Mouse (Mus musculus): Measurements from ENCODE around the gene Tgfb2. TPM values are rescaled to one million over a fixed set of nuclear protein-coding genes. Genes with fewer than 3 reads are reported as not detected.

The Tgfb2 gene
- polyA plus RNA-seq, 1 experiment from 2014 or later: 11.8 TPM

- Histone ChIP-seq H3K9me3 (ENCODE audit: control insufficient read depth, low read length) (no peaks in the 10 kb centered on the region), H3K4me2 (ENCODE audit: low read length) (no peak overlapping the region), H3K36me3 (ENCODE audit: control insufficient read depth, insufficient read depth, low read length) (no peaks in the 10 kb centered on the region), H3K4me1 (ENCODE audit: control insufficient read depth, insufficient read depth, low read length) (no peaks in the 10 kb centered on the region), H3K27me3 (ENCODE audit: control insufficient read depth, insufficient read depth, low read length) (no peaks in the 10 kb centered on the region), H3K9ac (replicated peaks; ENCODE audit: low read length) (no peak overlapping the region), H3K4me3 (replicated peaks; ENCODE audit: low read depth, low read length) (no peak overlapping the region), H3K27ac (replicated peaks; ENCODE audit: low read depth, low read length) (no peak overlapping the region)
- no peak for DNase-seq
- 91% methylated on average over 3 of the region's 3 CpGs for WGBS
- ATAC-seq (ENCODE audit: low FRiP score, low TSS enrichment): no peak
These were observed 31.2 kb downstream of the Tgfb2 start for GRCm38 (mm10) chr1:186674621-186675020.

GRCm38 (mm10) chr1:186673166-186673565 is 32.6 kb downstream of the Tgfb2 start:
- Histone ChIP-seq H3K9me3 (ENCODE audit: control insufficient read depth, low read length) (no peaks in the 10 kb centered on the region), H3K27ac (replicated peaks; ENCODE audit: low read depth, low read length) (no peak overlapping the region), H3K4me3 (replicated peaks; ENCODE audit: low read depth, low read length) (no peak overlapping the region), H3K4me2 (ENCODE audit: low read length) (no peak overlapping the region), H3K9ac (replicated peaks; ENCODE audit: low read length) (no peak overlapping the region), H3K4me1 (ENCODE audit: control insufficient read depth, insufficient read depth, low read length) (no peaks in the 10 kb centered on the region), H3K36me3 (ENCODE audit: control insufficient read depth, insufficient read depth, low read length) (no peaks in the 10 kb centered on the region), H3K27me3 (ENCODE audit: control insufficient read depth, insufficient read depth, low read length) (no peaks in the 10 kb centered on the region)
- ATAC-seq (ENCODE audit: low FRiP score, low TSS enrichment) (no peak), DNase-seq (no peak)
- WGBS: 62% methylated on average over 4 of the region's 4 CpGs

GRCm38 (mm10) chr1:186663412-186663811 is 42.4 kb downstream of the Tgfb2 start:
- no peaks in the 10 kb centered on the region for H3K27me3 ChIP-seq (ENCODE audit: control insufficient read depth, insufficient read depth, low read length)
- no peak overlapping the region for H3K27ac ChIP-seq (replicated peaks; ENCODE audit: low read depth, low read length)
- no peaks in the 10 kb centered on the region for H3K9me3 ChIP-seq (ENCODE audit: control insufficient read depth, low read length)
- H3K4me1 ChIP-seq (ENCODE audit: control insufficient read depth, insufficient read depth, low read length): peaks cover 3% of the 10 kb centered on the region; the same call in 1 of the 2 replicates
- no peak overlapping the region for H3K4me3 ChIP-seq (replicated peaks; ENCODE audit: low read depth, low read length)
- 95% methylated on average over 11 of the region's 11 CpGs for WGBS
- H3K4me2 ChIP-seq (ENCODE audit: low read length): no peak overlapping the region
- DNase-seq (no peak), ATAC-seq (ENCODE audit: low FRiP score, low TSS enrichment) (no peak)
- H3K9ac ChIP-seq (replicated peaks; ENCODE audit: low read length): no peak overlapping the region
- H3K36me3 ChIP-seq (ENCODE audit: control insufficient read depth, insufficient read depth, low read length): no peaks in the 10 kb centered on the region

GRCm38 (mm10) chr1:186662996-186663395 is 42.8 kb downstream of the Tgfb2 start:
- no peak overlapping the region for H3K4me2 ChIP-seq (ENCODE audit: low read length)
- H3K4me1 ChIP-seq (ENCODE audit: control insufficient read depth, insufficient read depth, low read length): peaks cover 3% of the 10 kb centered on the region; the same call in 1 of the 2 replicates
- ATAC-seq (ENCODE audit: low FRiP score, low TSS enrichment) (no peak), DNase-seq (no peak)
- no peak overlapping the region for H3K27ac ChIP-seq (replicated peaks; ENCODE audit: low read depth, low read length)
- 84% methylated on average over 10 of the region's 10 CpGs for WGBS
- no peak overlapping the region for H3K4me3 ChIP-seq (replicated peaks; ENCODE audit: low read depth, low read length)
- no peaks in the 10 kb centered on the region for H3K36me3 ChIP-seq (ENCODE audit: control insufficient read depth, insufficient read depth, low read length)
- no peaks in the 10 kb centered on the region for H3K27me3 ChIP-seq (ENCODE audit: control insufficient read depth, insufficient read depth, low read length)
- H3K9ac ChIP-seq (replicated peaks; ENCODE audit: low read length): no peak overlapping the region
- H3K9me3 ChIP-seq (ENCODE audit: control insufficient read depth, low read length): no peaks in the 10 kb centered on the region

- no peaks in the 10 kb centered on the region for H3K27me3 ChIP-seq (ENCODE audit: control insufficient read depth, insufficient read depth, low read length)
- no peak overlapping the region for H3K4me3 ChIP-seq (replicated peaks; ENCODE audit: low read depth, low read length)
- H3K27ac ChIP-seq (replicated peaks; ENCODE audit: low read depth, low read length): no peak overlapping the region
- no peak overlapping the region for H3K9ac ChIP-seq (replicated peaks; ENCODE audit: low read length)
- H3K4me2 ChIP-seq (ENCODE audit: low read length): no peak overlapping the region
- DNase-seq (no peak), ATAC-seq (ENCODE audit: low FRiP score, low TSS enrichment) (no peak)
- H3K36me3 ChIP-seq (ENCODE audit: control insufficient read depth, insufficient read depth, low read length): no peaks in the 10 kb centered on the region
- WGBS: 83% methylated on average over 15 of the region's 15 CpGs
- H3K9me3 ChIP-seq (ENCODE audit: control insufficient read depth, low read length): no peaks in the 10 kb centered on the region
- H3K4me1 ChIP-seq (ENCODE audit: control insufficient read depth, insufficient read depth, low read length): peaks cover 3% of the 10 kb centered on the region; the same call in 1 of the 2 replicates
These were observed 44.4 kb downstream of the Tgfb2 start for GRCm38 (mm10) chr1:186661206-186661921.

GRCm38 (mm10) chr1:186658783-186659182 is 47.0 kb downstream of the Tgfb2 start:
- no peak overlapping the region for H3K4me3 ChIP-seq (replicated peaks; ENCODE audit: low read depth, low read length)
- H3K9ac ChIP-seq (replicated peaks; ENCODE audit: low read length): no peak overlapping the region
- H3K36me3 ChIP-seq (ENCODE audit: control insufficient read depth, insufficient read depth, low read length): no peaks in the 10 kb centered on the region
- no peak for ATAC-seq (ENCODE audit: low FRiP score, low TSS enrichment)
- WGBS: 81% methylated on average over 11 of the region's 11 CpGs
- no peak overlapping the region for H3K4me2 ChIP-seq (ENCODE audit: low read length)
- no peaks in the 10 kb centered on the region for H3K9me3 ChIP-seq (ENCODE audit: control insufficient read depth, low read length)
- DNase-seq: peak; percentile 14
- 0 out of 2 replicates have a peak overlapping the region, but pooled peaks have one; percentile 8 for H3K27ac ChIP-seq (replicated peaks; ENCODE audit: low read depth, low read length)
- peaks cover 3% of the 10 kb centered on the region; the same call in 1 of the 2 replicates for H3K4me1 ChIP-seq (ENCODE audit: control insufficient read depth, insufficient read depth, low read length)
- no peaks in the 10 kb centered on the region for H3K27me3 ChIP-seq (ENCODE audit: control insufficient read depth, insufficient read depth, low read length)

GRCm38 (mm10) chr1:186657559-186658219 is 48.1 kb downstream of the Tgfb2 start:
- H3K27me3 ChIP-seq (ENCODE audit: control insufficient read depth, insufficient read depth, low read length): no peaks in the 10 kb centered on the region
- DNase-seq: no peak
- H3K4me3 ChIP-seq (replicated peaks; ENCODE audit: low read depth, low read length): no peak overlapping the region
- H3K4me2 ChIP-seq (ENCODE audit: low read length): no peak overlapping the region
- no peak overlapping the region for H3K9ac ChIP-seq (replicated peaks; ENCODE audit: low read length)
- H3K9me3 ChIP-seq (ENCODE audit: control insufficient read depth, low read length): no peaks in the 10 kb centered on the region
- no peaks in the 10 kb centered on the region for H3K36me3 ChIP-seq (ENCODE audit: control insufficient read depth, insufficient read depth, low read length)
- ATAC-seq (ENCODE audit: low FRiP score, low TSS enrichment): no peak
- peaks cover 3% of the 10 kb centered on the region; the same call in 1 of the 2 replicates for H3K4me1 ChIP-seq (ENCODE audit: control insufficient read depth, insufficient read depth, low read length)
- H3K27ac ChIP-seq (replicated peaks; ENCODE audit: low read depth, low read length): 0 out of 2 replicates have a peak overlapping the region, but pooled peaks have one; percentile 8
- WGBS: 93% methylated on average over 16 of the region's 16 CpGs

GRCm38 (mm10) chr1:186656732-186657329 is 49.0 kb downstream of the Tgfb2 start:
- Histone ChIP-seq H3K27me3 (ENCODE audit: control insufficient read depth, insufficient read depth, low read length) (no peaks in the 10 kb centered on the region), H3K9ac (replicated peaks; ENCODE audit: low read length) (no peak overlapping the region), H3K27ac (replicated peaks; ENCODE audit: low read depth, low read length) (no peak overlapping the region), H3K4me1 (ENCODE audit: control insufficient read depth, insufficient read depth, low read length) (peaks cover 3% of the 10 kb centered on the region; the same call in 1 of the 2 replicates), H3K9me3 (ENCODE audit: control insufficient read depth, low read length) (no peaks in the 10 kb centered on the region), H3K4me3 (replicated peaks; ENCODE audit: low read depth, low read length) (no peak overlapping the region), H3K36me3 (ENCODE audit: control insufficient read depth, insufficient read depth, low read length) (no peaks in the 10 kb centered on the region), H3K4me2 (ENCODE audit: low read length) (no peak overlapping the region)
- 92% methylated on average over 5 of the region's 5 CpGs for WGBS
- ATAC-seq (ENCODE audit: low FRiP score, low TSS enrichment) (no peak), DNase-seq (no peak)

All from midbrain, embryonic 14.5 days (tissue).